Mouse (Mus musculus) Muller cell, postnatal 12 days (primary cell): ENCODE results near the gene Sufu.

Source experiments
- DNase-seq: peaks from one replicate; pipeline ENCODE4 v3.0.0-alpha.2; 2015; ENCODE audit errors: inconsistent ontology term

Sufu gene

DNA sequence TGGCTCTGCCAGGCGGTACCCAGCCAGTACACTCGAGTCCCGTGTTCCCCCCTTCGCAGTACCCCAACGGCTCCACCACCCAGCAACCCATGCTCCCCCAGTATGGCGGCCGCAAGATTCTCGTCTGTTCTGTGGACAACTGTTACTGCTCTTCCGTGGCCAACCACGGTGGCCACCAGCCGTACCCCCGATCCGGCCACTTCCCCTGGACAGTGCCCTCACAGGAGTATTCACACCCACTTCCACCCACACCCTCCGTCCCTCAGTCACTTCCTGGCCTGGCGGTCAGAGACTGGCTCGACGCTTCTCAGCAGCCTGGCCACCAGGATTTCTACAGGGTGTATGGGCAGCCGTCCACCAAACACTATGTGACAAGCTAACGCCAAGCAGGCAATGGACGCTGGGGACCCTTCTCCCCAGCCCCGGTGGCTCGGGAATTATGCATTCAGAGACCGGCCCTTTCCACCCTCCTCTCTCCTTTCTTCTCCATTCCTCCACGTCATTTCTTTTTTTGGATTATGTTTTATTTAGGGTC lies 118.7 kb downstream of the Sufu start:
- DNase-seq: no peak

GRCm38 (mm10) chr19:46516667-46517528 lies 120.2 kb downstream of the Sufu start:
- DNase-seq: no peak

- DNase-seq: no peak
Observed at GRCm38 (mm10) chr19:46517529-46518351, 121.0 kb downstream of the Sufu start.

DNA sequence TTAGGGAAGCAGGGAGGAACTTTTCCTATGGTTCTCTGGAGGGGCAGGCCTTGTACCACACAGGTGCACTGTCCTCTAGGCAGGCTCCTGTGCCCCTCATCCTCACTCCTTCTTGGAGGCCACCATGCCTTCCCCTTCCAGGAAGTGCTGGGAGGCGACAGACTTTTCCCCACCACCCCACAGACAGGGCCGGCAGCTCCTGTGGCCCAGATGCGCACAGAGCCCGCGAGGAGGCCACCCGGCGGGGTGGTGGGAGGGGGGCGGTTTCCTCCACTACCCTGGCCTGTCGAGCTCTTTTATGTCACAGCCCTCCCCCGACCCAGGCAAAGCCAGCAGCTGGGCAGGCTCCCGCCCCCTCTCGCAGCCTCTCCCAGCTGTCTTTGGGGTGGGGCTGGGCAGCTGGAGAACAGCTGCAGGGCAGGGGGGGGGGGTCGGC lies 121.7 kb downstream of the Sufu start:
- no peak for DNase-seq

DNA sequence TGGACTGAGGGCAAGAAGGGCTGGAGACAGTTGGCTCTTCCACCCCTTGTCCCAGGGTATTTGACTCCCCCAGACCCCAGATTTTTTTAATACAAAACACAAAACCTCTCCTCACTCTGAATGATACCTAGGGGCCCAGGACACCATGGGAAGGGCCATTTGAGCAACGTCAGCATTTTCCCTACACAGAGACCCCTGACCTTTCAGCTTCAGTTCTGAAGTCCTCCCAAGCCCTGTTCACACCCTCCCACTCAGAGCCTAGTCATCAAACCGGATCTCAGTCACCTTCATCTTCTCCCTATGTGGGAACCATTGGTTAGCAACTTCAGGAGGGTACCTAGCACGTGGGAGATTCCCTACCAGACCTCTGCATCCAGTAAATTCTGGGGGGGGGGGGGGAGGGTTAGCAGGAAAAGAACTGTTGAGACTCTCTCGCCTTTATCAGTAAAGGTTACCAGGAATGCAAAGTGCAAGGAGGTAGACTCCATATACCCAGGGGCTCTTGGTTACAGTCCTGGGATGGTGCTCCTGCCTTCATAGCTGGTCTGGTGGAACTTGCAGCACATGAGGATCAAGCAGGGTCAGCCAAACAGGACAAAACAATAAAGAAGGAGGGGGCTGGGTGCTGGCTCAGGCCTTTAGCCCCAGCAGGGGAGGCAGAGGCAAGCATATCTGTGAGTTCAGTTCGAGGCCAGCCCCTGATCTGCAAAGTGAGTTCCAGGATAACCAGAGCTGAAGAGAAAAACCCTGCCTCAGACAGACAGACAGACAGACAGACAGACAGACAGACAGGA lies 122.3 kb downstream of the Sufu start:
- no peak for DNase-seq

DNA sequence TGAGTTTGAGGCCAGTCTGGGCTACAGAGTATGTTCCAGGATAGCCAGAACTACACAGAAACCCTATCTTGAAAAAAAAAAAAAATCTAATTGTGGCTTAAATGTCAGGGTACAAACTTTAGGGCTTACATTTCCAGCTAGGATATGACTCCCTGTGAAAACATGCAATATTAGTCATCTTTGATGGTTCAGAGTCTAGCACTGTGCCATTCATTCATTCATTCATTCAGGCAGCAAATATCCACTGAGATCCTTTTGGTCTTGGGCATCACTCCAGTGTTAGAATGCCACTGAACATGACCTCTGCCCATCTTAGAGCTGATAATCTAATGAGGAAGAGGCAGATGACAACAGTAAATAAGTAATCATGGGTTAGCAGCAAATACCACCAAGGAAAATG lies 125.0 kb downstream of the Sufu start:
- peak; percentile 62 for DNase-seq

DNA sequence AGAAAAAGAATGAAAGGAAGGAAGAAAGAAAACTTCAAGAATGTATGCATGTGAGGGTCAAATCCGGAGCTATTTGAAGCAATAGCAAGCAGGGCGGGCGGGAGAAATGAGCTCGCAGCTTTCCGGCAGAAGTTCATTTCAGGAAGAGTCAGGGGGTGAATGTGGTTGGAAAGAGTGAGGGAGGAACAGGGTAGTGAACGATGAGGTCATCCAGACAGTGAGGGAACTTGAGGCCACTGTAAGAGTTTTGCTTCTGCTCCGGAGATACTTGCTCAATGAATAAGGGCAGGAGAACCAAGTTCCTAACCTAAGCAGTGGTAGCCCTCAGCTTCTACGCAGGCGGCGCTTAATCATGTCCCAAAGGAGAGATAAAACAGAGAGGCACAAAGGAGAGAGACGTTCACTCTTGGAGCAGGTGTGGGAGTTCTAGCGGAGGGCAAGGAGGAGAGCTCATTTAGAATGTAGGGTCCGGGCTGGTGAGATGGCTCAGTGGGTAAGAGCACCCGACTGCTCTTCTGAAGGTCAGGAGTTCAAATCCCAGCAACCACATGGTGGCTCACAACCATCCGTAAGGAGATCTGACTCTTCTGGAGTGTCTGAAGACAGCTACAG lies 125.8 kb downstream of the Sufu start:
- DNase-seq: peak; percentile 68

- DNase-seq: no peak
Observed at GRCm38 (mm10) chr19:46523131-46523479, 126.4 kb downstream of the Sufu start.

DNA sequence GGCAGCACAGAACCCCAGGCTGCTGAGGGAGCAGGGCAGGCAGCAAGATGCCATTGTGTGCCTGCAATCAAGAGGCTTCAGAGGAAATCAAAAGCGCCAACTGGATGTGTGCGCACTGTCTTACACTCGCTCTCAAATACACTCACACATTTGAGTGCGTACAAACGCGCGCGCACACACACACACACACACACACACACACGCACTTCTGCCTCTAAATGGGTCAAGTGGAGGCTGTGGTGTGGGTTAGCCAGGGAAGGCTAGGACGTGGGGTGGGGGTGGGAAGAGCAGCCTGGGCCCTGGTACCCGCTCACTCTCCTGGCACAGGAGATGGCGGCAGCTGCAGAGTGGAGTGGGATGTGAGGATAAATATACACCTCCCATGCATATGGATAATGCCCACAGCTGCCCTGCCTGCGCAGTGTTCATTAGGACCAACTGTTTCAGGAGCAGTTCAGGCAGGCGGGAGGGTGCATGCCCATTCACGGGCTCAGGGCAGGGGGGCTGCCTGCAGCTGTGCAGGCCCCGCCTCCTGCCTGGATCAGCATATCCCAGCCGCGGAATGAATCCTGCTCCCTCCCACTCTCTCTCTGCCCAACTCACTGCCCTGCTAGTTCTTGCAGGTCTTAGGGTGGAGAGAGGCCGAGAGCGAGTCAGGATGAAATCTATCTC lies 126.9 kb downstream of the Sufu start:
- peak; percentile 83 for DNase-seq

DNA sequence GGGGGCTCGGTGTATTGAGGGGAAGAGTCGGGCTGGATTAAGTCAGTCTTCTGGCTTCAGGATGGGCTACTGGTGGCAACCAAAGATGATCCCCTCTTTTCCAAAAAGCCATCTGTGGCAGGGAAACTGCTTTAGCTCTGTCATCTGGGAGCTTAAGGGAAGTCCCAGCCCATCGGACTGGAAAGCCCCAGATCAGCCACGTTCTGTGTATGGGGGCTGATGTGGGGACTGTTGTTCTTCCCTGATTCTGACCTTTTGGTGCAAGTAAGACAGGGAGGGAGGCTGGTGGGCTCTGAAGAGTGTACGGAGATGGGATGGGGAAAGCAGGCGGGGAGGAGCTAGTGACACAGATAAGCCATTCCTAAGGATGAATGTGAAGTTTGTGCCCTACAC lies 127.5 kb downstream of the Sufu start:
- no peak for DNase-seq

DNA sequence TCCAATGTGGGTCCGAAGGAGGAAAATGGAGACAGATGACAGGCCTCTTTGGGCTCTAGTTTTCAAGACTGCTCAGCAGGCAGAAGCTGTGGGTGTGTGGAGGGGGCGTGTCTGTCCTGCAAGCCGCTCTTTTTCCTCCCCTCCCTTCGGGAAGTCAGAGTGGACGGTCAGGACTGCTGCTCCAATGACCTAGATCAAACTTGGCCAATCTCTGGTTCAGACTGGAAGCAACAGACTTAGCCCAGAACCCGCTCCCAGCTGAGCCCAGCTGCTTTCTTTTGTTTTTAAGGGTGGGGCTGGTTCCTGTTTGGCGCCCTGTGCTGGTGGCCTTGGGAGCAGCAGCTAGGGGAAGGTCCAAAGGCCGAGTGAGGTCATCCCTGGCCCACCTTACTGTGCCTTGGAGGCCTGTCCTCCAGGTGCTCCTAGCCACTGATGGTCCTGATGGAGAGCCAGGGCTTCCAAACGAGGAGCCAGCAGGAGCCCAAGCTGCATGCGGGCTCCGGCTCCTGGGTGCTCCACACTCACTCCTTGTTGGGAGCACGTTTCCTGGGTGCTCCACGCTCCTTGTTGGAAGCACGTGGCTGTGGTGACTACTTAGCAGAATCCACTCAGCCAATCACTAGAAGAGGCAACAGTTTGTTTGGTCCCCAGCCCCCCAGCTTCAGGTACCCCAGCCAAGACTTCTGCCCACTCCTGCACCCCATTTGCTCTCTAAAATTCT lies 128.1 kb downstream of the Sufu start:
- peak; percentile 74 for DNase-seq

- no peak for DNase-seq
Observed at GRCm38 (mm10) chr19:46525691-46526631, 129.3 kb downstream of the Sufu start.

DNA sequence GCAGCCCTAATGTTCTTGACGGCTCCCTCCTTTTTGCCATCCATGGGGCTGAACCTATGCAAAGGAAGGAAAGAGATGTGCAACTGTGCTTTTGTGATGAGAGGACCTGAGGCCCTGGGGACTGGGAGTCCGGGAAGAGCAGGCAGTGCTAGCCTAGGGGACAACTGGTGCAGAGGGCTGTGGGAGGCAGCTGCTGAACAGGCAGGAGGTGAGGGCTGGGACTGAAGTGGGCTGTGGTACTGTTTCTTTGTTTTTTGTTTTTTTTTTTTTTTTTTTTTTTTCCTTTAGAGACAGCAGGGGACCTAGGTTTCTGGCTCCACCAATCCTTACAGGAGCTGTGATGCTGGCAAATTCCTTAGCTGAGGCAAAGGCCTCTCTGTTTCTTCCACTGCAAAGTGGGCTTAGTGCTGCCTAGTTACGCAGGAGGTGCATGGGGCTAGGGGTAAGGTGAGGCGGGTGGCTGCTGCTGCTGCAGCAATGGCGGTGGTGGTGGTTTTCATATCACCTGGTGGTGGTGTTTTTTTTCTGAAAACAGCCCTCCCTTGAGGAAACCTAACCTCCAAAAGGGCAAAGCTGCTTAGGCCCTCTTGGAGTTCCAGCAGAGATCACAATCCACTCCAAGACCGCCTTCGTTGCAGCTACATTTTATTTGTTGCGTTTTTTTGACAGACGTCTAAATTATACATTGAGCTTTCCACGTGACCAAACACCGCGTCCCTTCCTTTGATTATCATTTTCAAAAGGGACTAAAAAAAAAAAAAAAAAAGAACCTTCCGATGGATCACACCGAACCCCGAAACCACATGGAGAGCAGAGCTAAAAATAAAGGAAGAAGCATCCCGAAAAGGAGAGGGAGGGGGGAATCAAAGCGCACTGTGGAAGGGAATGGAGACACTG lies 131.2 kb downstream of the Sufu start:
- no peak for DNase-seq

DNA sequence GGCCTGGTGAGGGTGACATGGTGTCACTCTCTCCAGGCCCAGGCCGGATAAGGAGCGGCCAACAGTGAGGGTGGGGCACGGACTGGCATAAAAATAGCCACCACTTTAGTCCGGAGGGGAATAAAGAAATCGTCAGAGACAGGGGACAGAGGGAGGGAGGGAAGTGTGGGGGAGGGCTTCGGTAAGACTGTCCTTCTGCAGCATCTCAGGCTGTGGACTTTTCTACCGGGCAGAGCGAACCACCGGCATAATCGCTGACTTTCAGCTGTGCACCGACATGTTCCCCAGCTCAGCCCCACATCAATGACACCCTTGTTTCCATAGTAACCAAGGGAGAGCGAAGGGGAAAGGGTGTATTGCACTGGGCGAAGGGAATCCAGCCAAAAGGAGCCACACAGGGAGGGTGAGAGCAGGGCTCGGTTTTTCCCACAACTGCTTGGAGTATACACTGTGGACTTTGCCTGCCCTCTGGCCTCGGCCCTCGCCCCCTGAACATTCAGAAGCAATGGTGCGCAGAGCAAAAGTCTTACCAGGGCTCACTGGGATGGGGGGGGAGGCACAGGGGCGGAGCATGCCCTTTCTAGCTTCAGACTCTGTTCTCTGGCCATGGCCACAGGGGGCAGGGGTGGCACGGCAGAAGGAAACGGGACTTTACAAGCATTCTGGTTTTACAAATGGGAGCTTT lies 132.0 kb downstream of the Sufu start:
- DNase-seq: peak; percentile 79

GRCm38 (mm10) chr19:46529601-46530448 lies 133.1 kb downstream of the Sufu start:
- DNase-seq: no peak

DNA sequence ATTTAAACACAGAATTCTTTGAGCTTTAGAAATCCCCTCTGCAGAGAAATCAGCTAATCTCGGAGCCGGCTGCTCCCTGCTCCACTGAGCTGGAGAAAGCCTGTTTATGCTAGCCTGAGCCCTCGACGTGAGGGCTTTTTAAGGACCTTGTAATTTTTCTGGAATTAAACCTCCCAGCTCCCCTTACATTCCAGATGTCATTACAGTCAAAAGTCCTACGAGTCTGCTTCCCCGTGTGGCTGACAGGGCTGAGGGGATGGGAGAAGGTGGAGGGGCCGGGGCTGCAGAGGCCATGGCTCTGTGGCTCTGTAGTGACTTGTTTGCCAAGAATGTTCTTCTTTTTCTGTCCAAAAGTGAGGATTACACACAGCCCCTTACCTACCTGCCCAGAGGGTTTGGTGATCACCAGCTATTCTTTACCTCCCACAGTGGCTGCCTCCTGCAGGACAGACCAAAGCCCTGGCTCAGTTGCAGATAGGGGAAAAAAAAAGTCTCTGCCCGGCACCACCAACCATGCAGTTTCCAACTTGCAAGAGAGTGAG lies 133.8 kb downstream of the Sufu start:
- no peak for DNase-seq
